Mouse (Mus musculus) E14TG2a.4 (cell line): Measurements from ENCODE around the gene Uba2.
"Not testable (repeated sequence)": the region's sequence is repeated elsewhere in the genome, so short reads cannot be mapped to it uniquely, and the experiment has no call there.

Experiments used
- CTCF ChIP-seq: conservative IDR thresholded peaks from 2 replicates; pipeline ENCODE4 v1.5.1; 2014; ENCODE audit warnings: low read length
- NANOG ChIP-seq: IDR thresholded peaks from 2 replicates; pipeline ENCODE4 v1.6.1; 2014; ENCODE audit warnings: borderline replicate concordance, low read length, mixed read lengths
- POU5F1 ChIP-seq: IDR thresholded peaks from 2 replicates; pipeline ENCODE4 v1.6.1; 2014; ENCODE audit warnings: low read length, borderline replicate concordance

GRCm38 (mm10) chr7:34176241-34176640, 6.8 kb upstream of the Uba2 start:
- TF ChIP-seq CTCF, POU5F1, NANOG: not testable (repeated sequence)
